Mouse (Mus musculus) central nervous system, embryonic 11.5 days (tissue): ENCODE data around the gene Cxcl10. TPM values are rescaled to one million over a fixed set of nuclear protein-coding genes. Genes with fewer than 3 reads are reported as not detected.

Experiments
- polyA plus RNA-seq: library from polyadenylated mRNA; depleted of rRNA; stranded (reverse); fragments of >200 nt; gene quantifications from 2 replicates; pipeline ENCODE4 v1.2.3, GENCODE M21; 2012; rRNA removed

The Cxcl10 gene
- 0.63 and 0.65 TPM in 2 replicates for polyA plus RNA-seq

GRCm38 (mm10) chr5:92348794-92349413 lies at the start of gene Cxcl10:
Cxcl10 (minus strand) TSS chr5:92348889.

GRCm38 (mm10) chr5:92331635-92332338 lies 16.9 kb downstream of the Cxcl10 start, which contains the start of gene Art3:
Art3 (plus strand) TSS chr5:92331827.

GRCm38 (mm10) chr5:92327929-92328328 lies 20.8 kb downstream of the Cxcl10 start, which contains the start of gene Cxcl9:
Cxcl9 (minus strand) TSS chr5:92328079.

DNA sequence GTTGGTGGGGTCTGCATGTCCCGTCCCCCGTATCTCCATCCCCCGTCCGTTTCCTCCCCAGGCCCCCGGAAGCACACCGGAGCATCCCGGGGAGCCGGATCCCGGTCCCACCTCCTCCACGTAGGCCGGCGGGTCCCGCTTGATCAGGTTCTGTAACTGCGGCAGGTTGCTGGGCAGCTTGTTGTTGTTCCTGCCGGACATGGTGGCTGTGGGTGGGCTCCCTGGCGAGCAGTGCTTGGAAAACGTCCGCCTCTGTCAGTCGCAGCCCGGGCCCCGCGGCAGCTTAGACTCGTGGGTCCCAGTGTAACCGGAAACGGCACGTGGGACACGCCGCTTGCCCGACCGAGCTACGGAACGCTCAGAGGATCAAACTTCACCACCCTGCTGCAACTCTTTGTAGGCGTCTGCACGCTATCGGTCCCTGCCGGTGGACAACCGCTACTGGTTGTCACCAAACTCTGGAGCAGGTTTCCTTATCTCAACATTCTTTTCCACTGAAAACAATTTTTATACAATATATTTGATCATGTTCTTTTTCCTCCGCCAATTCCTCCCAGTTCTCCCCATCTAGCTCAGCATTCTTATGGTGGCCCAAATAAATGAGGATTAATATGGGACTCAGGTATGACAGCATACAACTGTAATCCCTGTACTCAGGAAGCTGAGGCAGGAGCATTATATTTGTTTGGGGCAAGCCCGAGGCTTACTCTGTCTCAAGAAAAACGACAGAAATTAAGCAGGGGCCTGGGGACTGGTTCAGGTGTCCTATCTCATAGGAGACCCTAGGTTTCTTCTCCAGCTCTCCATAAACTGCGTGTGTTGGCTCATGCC lies 38.8 kb downstream of the Cxcl10 start, which contains the start of gene Sdad1:
Gene Sdad1 (minus strand): TSS at position 799 of the 831 bp plus-strand sequence.

Other genes with a start within 250 kb of the Cxcl10 start
- gene Uso1, start 211.0 kb downstream of the Cxcl10 start, polyA plus RNA-seq, result 46.0 and 46.9 TPM in 2 replicates
- not detected in 2 replicates for gene U90926, start 133.5 kb downstream of the Cxcl10 start, polyA plus RNA-seq
- 0.46 and 0.68 TPM in 2 replicates for gene Ppef2, start 92.6 kb downstream of the Cxcl10 start, polyA plus RNA-seq
- gene Naaa, start 70.7 kb downstream of the Cxcl10 start, polyA plus RNA-seq, result 4.7 and 5.2 TPM in 2 replicates
- gene Sdad1, start 38.4 kb downstream of the Cxcl10 start, polyA plus RNA-seq, result 29.8 and 30.7 TPM in 2 replicates
- gene Cxcl9, start 20.8 kb downstream of the Cxcl10 start, polyA plus RNA-seq, result not detected in 2 replicates
- 2.5 and 4.2 TPM in 2 replicates for gene Art3, start 17.1 kb downstream of the Cxcl10 start, polyA plus RNA-seq
- gene Nup54, start 86.3 kb upstream of the Cxcl10 start, polyA plus RNA-seq, result 46.9 and 62.7 TPM in 2 replicates
- 29.1 and 30.3 TPM in 2 replicates for gene Scarb2, start 157.9 kb upstream of the Cxcl10 start, polyA plus RNA-seq
- gene Fam47e, start 206.2 kb upstream of the Cxcl10 start, polyA plus RNA-seq, result 0.05 TPM in 1 of 2 replicates, not detected in the other